Mouse (Mus musculus) lung, embryonic 14.5 days (tissue): ENCODE measurements around the gene Cwf19l1. TPM values are rescaled to one million over a fixed set of nuclear protein-coding genes. Genes with fewer than 3 reads are reported as not detected.

Source experiments
- ATAC-seq: fragments of 200-750 bp; cut with Nextera tagmentation; 2 replicates; pipeline ENCODE4 v1.8.0; 2017; ENCODE audit warnings: mild to moderate bottlenecking, moderate TSS enrichment, moderate library complexity; ENCODE audit not compliant: insufficient read depth
- DNase-seq: peaks from one replicate; pipeline ENCODE4 v3.0.0-alpha.2; 2015
- H3K27ac ChIP-seq: fragments of 300-500 bp; sonication (generic); 2 replicates; pipeline ENCODE4 v1.5.1; 2014; ENCODE audit warnings: low read depth, mild to moderate bottlenecking, moderate library complexity
- H3K27me3 ChIP-seq: fragments of 300-500 bp; sonication (generic); 2 replicates; pipeline ENCODE4 v1.6.1; 2014; ENCODE audit warnings: low read length, control low read depth; ENCODE audit not compliant: insufficient read depth
- H3K36me3 ChIP-seq: fragments of 300-500 bp; sonication (generic); 2 replicates; pipeline ENCODE4 v1.6.1; 2014; ENCODE audit warnings: control low read depth; ENCODE audit not compliant: insufficient read depth
- H3K4me1 ChIP-seq: fragments of 300-500 bp; sonication (generic); 2 replicates; pipeline ENCODE4 v1.6.1; 2014; ENCODE audit warnings: antibody characterized with exemption, control low read depth; ENCODE audit not compliant: insufficient read depth
- H3K4me2 ChIP-seq: fragments of 300-500 bp; sonication (generic); 2 replicates; pipeline ENCODE4 v1.6.1; 2014; ENCODE audit warnings: mild to moderate bottlenecking
- H3K4me3 ChIP-seq: fragments of 300-500 bp; sonication (generic); 2 replicates; pipeline ENCODE4 v1.5.1; 2014; ENCODE audit warnings: low read depth, low read length
- H3K9ac ChIP-seq: fragments of 300-500 bp; sonication (generic); 2 replicates; pipeline ENCODE4 v1.6.1; 2014
- H3K9me3 ChIP-seq: fragments of 300-500 bp; sonication (generic); 2 replicates; pipeline ENCODE4 v1.6.1; 2016; ENCODE audit warnings: low read depth, low read length, control low read depth
- CTCF ChIP-seq: IDR thresholded peaks from 2 replicates; pipeline ENCODE4 v1.5.1; 2016; ENCODE audit warnings: antibody characterized with exemption, low read depth
- WGBS: fragments of 180-500 bp; shearing (Covaris S2); extraction: QIAGEN DNeasy Blood & Tissue Kit; methylation state at CpG from one replicate; pipeline ENCODE4 v1.1.7; 2014; 5-methylcytosine and 5-hydroxymethylcytosine counted together
- polyA plus RNA-seq: library from polyadenylated mRNA; unstranded; fragments of >200 nt; fragmentation: Nextera tagmentation; extraction: Ambion mirVana; gene quantifications from 2 replicates; pipeline ENCODE4 v1.2.1, GENCODE M21; 2014

Gene Cwf19l1
- polyA plus RNA-seq, 1 experiment from 2014 or later = 36.3 TPM

DNA sequence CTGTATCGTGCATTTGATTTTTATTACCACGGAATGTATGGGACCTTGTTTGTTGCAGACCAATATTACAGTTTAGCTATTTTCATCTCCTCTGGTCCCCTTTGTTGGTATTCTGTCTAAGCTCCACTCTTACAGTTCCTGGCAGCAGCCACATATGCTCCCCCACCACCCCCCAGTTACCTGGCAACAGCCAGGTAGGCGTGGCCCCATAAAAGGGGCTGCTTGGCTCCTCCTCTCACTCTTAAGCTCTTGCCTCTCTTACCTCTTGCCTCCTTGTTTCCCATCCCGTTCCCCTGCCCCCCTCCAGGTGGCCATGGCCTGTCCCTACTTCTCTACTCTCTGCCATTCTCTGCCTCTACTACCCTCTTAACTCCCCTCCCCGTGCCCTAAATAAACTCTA is 64.5 kb downstream of the Cwf19l1 start:
- ATAC-seq (no peak), DNase-seq (no peak)
- TF ChIP-seq CTCF = no peak
- no peaks in the 10 kb centered on the region for H3K9me3 ChIP-seq
- no peak overlapping the region for H3K4me3 ChIP-seq
- no peak overlapping the region for H3K9ac ChIP-seq
- no peak overlapping the region for H3K4me2 ChIP-seq
- H3K27me3 ChIP-seq = no peaks in the 10 kb centered on the region
- no peak overlapping the region for H3K27ac ChIP-seq
- peaks cover 27% of the 10 kb centered on the region for H3K36me3 ChIP-seq
- 51% methylated on average over 5 of the region's 5 CpGs for WGBS
- no peaks in the 10 kb centered on the region; the same call in 1 of the 2 replicates for H3K4me1 ChIP-seq

GRCm38 (mm10) chr19:44069914-44070232 is 65.8 kb downstream of the Cwf19l1 start:
- DNase-seq (no peak), ATAC-seq (no peak)
- Histone ChIP-seq H3K4me2 (peak overlapping the region; percentile 90), H3K9me3 (no peaks in the 10 kb centered on the region), H3K27ac (no peak overlapping the region), H3K9ac (peak overlapping the region; percentile 74), H3K4me3 (peak overlapping the region; percentile 75), H3K4me1 (no peaks in the 10 kb centered on the region; the same call in 1 of the 2 replicates), H3K27me3 (no peaks in the 10 kb centered on the region), H3K36me3 (peaks cover 21% of the 10 kb centered on the region)
- TF ChIP-seq CTCF = no peak
- 12% methylated on average over 4 of the region's 4 CpGs for WGBS

- under 1% methylated on average over 75 of the region's 75 CpGs for WGBS
- Histone ChIP-seq H3K9me3 (no peaks in the 10 kb centered on the region), H3K4me3 (peak within 1 kb of the TSS; percentile 75), H3K27me3 (no peaks in the 10 kb centered on the region), H3K27ac (peak within 1 kb of the TSS; percentile 69), H3K36me3 (peaks cover 24% of the 10 kb centered on the region; the same call in 1 of the 2 replicates), H3K9ac (peak within 1 kb of the TSS; percentile 74), H3K4me1 (no peaks in the 10 kb centered on the region; the same call in 1 of the 2 replicates), H3K4me2 (peak within 1 kb of the TSS; percentile 90)
- DNase-seq (peak; percentile 95), ATAC-seq (peak; percentile 93)
- no peak for TF ChIP-seq CTCF
Observed at GRCm38 (mm10) chr19:44069121-44069913, 66.4 kb downstream of the Cwf19l1 start, which contains the start of gene Erlin1. Erlin1 (minus strand) TSS chr19:44069785.

DNA sequence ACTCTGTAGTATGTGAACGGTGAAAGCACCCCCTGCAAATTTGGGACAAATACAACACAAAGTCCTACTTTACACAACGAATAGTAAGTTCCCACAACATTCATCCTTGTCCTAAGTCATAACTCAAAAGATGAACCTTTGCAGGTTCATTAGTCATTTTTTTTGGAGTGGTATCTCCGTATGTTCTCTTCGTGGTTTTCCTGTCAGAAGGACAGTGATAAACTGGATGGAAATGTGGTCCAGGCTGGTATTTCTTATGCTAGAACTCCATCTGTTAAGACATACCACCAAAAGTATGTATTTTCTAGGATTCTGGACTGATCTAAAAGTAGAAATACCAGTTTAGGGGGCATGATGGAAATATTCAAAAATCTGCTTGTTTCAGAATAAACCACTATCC is 67.4 kb downstream of the Cwf19l1 start:
- H3K9me3 ChIP-seq = no peaks in the 10 kb centered on the region
- WGBS = 69% methylated on average over 4 of the region's 4 CpGs
- H3K9ac ChIP-seq = peak overlapping the region; percentile 74; the same call in 1 of the 2 replicates
- H3K36me3 ChIP-seq = peaks cover 20% of the 10 kb centered on the region; the same call in 1 of the 2 replicates
- H3K4me1 ChIP-seq = no peaks in the 10 kb centered on the region; the same call in 1 of the 2 replicates
- no peak overlapping the region for H3K27ac ChIP-seq
- TF ChIP-seq CTCF = no peak
- no peaks in the 10 kb centered on the region for H3K27me3 ChIP-seq
- peak overlapping the region; percentile 75 for H3K4me3 ChIP-seq
- no peak for ATAC-seq
- peak overlapping the region; percentile 90 for H3K4me2 ChIP-seq
- no peak for DNase-seq

DNA sequence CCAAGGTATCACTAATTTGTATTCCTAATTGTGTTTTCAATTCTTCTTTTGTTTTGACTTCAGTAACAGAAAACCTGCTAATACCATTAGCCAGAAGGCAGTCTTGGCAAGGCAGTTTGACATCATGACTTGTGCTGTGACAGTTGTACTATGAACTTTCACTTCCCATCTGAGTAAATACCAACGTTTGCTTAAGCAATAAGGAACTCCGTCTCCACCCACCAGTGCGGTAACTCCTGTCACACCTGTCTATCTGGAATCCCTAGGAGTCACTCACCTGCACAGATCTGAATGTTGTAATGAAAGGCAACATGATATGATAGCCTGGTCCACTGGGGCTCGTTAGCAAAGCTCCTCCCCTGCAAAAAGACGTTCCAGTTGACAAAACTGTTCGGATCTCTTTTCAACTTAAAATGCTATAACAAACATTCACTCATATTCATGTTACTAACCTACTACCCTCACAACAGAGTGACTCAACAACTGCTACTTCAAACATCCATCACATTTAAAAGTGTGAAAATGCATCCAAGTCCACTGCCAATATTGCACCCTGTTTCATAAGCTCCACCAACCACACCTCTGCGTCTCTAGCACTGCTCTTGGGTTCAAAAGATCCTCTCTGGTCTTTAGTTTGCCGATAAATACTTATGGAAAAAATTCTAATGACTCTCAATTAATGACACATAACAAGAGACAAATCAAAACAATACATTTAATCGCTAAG is 68.2 kb downstream of the Cwf19l1 start:
- H3K9me3 ChIP-seq = no peaks in the 10 kb centered on the region
- no peaks in the 10 kb centered on the region; the same call in 1 of the 2 replicates for H3K4me1 ChIP-seq
- H3K4me3 ChIP-seq = no peak overlapping the region
- DNase-seq (no peak), ATAC-seq (no peak)
- WGBS = 68% methylated on average over 9 of the region's 9 CpGs
- no peak overlapping the region for H3K27ac ChIP-seq
- no peaks in the 10 kb centered on the region for H3K27me3 ChIP-seq
- peak overlapping the region; percentile 90; the same call in 1 of the 2 replicates for H3K4me2 ChIP-seq
- H3K9ac ChIP-seq = no peak overlapping the region
- no peak for TF ChIP-seq CTCF
- H3K36me3 ChIP-seq = peaks cover 25% of the 10 kb centered on the region; the same call in 1 of the 2 replicates

GRCm38 (mm10) chr19:44064734-44065133 is 70.9 kb downstream of the Cwf19l1 start:
- ATAC-seq = no peak
- no peak overlapping the region for H3K27ac ChIP-seq
- peaks cover 48% of the 10 kb centered on the region for H3K36me3 ChIP-seq
- H3K4me1 ChIP-seq = no peaks in the 10 kb centered on the region; the same call in 1 of the 2 replicates
- WGBS = 78% methylated on average over 2 of the region's 2 CpGs
- no peaks in the 10 kb centered on the region for H3K9me3 ChIP-seq
- H3K9ac ChIP-seq = no peak overlapping the region
- H3K4me2 ChIP-seq = no peak overlapping the region
- no peak overlapping the region for H3K4me3 ChIP-seq
- no peaks in the 10 kb centered on the region for H3K27me3 ChIP-seq
- DNase-seq = no peak
- no peak for TF ChIP-seq CTCF

- no peak for DNase-seq
- H3K4me3 ChIP-seq = no peak overlapping the region
- no peaks in the 10 kb centered on the region; the same call in 1 of the 2 replicates for H3K4me1 ChIP-seq
- no peaks in the 10 kb centered on the region for H3K9me3 ChIP-seq
- no peak overlapping the region for H3K9ac ChIP-seq
- 76% methylated on average over 7 of the region's 7 CpGs for WGBS
- H3K27me3 ChIP-seq = no peaks in the 10 kb centered on the region
- TF ChIP-seq CTCF = no peak
- ATAC-seq = no peak
- H3K36me3 ChIP-seq = peaks cover 56% of the 10 kb centered on the region
- no peak overlapping the region for H3K4me2 ChIP-seq
- no peak overlapping the region for H3K27ac ChIP-seq
Observed at GRCm38 (mm10) chr19:44063773-44064172, 71.9 kb downstream of the Cwf19l1 start.
